Mouse (Mus musculus) granulocyte monocyte progenitor cell, adult 5-6 weeks (primary cell): ENCODE data around the gene Rpp25. TPM values are rescaled to one million over a fixed set of nuclear protein-coding genes. Genes with fewer than 3 reads are reported as not detected.

Source experiments
- ATAC-seq: replicated peaks from 2 replicates; pipeline ENCODE4 v1.8.0; 2016; ENCODE audit warnings: mild to moderate bottlenecking, moderate TSS enrichment, inconsistent platforms; ENCODE audit not compliant: poor library complexity, severe bottlenecking
- total RNA-seq, 2 experiments: library from RNA; stranded (forward) in 1 of 2; stranded (reverse) in 1 of 2; fragments of 200-712, 200-1000 nt in 1 of 2; fragments of >200 nt in 1 of 2; fragmentation: Nextera tagmentation in 1 of 2; gene quantifications; 2 replicates each; pipeline ENCODE4 v1.2.3; 2014 to 2017

Gene Rpp25
- total RNA-seq, 2 experiments from 2014 or later = 0.46 TPM; not detected in 1

GRCm38 (mm10) chr9:57552139-57552887 lies 48.5 kb downstream of the Rpp25 start, which contains the start of gene Mpi:
Gene Mpi, minus strand, starts transcription at chr9:57552763.
- peak; percentile 54 for ATAC-seq

- ATAC-seq = no peak
These were observed 49.3 kb downstream of the Rpp25 start for GRCm38 (mm10) chr9:57553119-57553518.

GRCm38 (mm10) chr9:57554753-57555152 lies 50.9 kb downstream of the Rpp25 start:
- no peak for ATAC-seq

Other genes with a start within 250 kb of the Rpp25 start
- 38.6 and 43.6 TPM in 2 replicates for gene 1700017B05Rik, start 241.4 kb upstream of the Rpp25 start, total RNA-seq (2014; fragmentation: Nextera tagmentation)
- gene 1700017B05Rik, start 241.4 kb upstream of the Rpp25 start, total RNA-seq (2017) = 18.9 and 20.0 TPM in 2 replicates
- gene Ppcdc, start 63.9 kb upstream of the Rpp25 start, total RNA-seq (2014; fragmentation: Nextera tagmentation) = 19.4 and 25.2 TPM in 2 replicates
- 10.0 and 13.4 TPM in 2 replicates for gene Ppcdc, start 63.9 kb upstream of the Rpp25 start, total RNA-seq (2017)
- 5.4 and 8.2 TPM in 2 replicates for gene Scamp5, start 36.0 kb upstream of the Rpp25 start, total RNA-seq (2014; fragmentation: Nextera tagmentation)
- gene Scamp5, start 36.0 kb upstream of the Rpp25 start, total RNA-seq (2017) = 1.6 and 2.2 TPM in 2 replicates
- gene Cox5a, start 17.2 kb downstream of the Rpp25 start, total RNA-seq (2014; fragmentation: Nextera tagmentation) = 540 and 741 TPM in 2 replicates
- 121 and 142 TPM in 2 replicates for gene Cox5a, start 17.2 kb downstream of the Rpp25 start, total RNA-seq (2017)
- 7.3 and 7.5 TPM in 2 replicates for gene Fam219b, start 33.5 kb downstream of the Rpp25 start, total RNA-seq (2014; fragmentation: Nextera tagmentation)
- 11.4 and 12.6 TPM in 2 replicates for gene Fam219b, start 33.5 kb downstream of the Rpp25 start, total RNA-seq (2017)
- gene Mpi, start 48.7 kb downstream of the Rpp25 start, total RNA-seq (2014; fragmentation: Nextera tagmentation) = 10.8 and 23.1 TPM in 2 replicates
- gene Mpi, start 48.7 kb downstream of the Rpp25 start, total RNA-seq (2017) = 13.9 and 17.8 TPM in 2 replicates
- gene Scamp2, start 56.9 kb downstream of the Rpp25 start, total RNA-seq (2014; fragmentation: Nextera tagmentation) = 66.9 and 68.5 TPM in 2 replicates
- gene Scamp2, start 56.9 kb downstream of the Rpp25 start, total RNA-seq (2017) = 26.8 and 38.2 TPM in 2 replicates
- 9.9 and 12.9 TPM in 2 replicates for gene Ulk3, start 85.4 kb downstream of the Rpp25 start, total RNA-seq (2014; fragmentation: Nextera tagmentation)
- gene Ulk3, start 85.4 kb downstream of the Rpp25 start, total RNA-seq (2017) = 3.1 and 6.0 TPM in 2 replicates
- not detected in 2 replicates for gene Cplx3, start 102.3 kb downstream of the Rpp25 start, total RNA-seq (2014; fragmentation: Nextera tagmentation)
- not detected in 2 replicates for gene Cplx3, start 102.3 kb downstream of the Rpp25 start, total RNA-seq (2017)
- not detected in 2 replicates for gene Lman1l, start 116.7 kb downstream of the Rpp25 start, total RNA-seq (2014; fragmentation: Nextera tagmentation)
- not detected in 2 replicates for gene Lman1l, start 116.7 kb downstream of the Rpp25 start, total RNA-seq (2017)
- 86.9 and 92.3 TPM in 2 replicates for gene Csk, start 149.6 kb downstream of the Rpp25 start, total RNA-seq (2014; fragmentation: Nextera tagmentation)
- gene Csk, start 149.6 kb downstream of the Rpp25 start, total RNA-seq (2017) = 83.8 and 113 TPM in 2 replicates
- gene Cyp1a2, start 179.7 kb downstream of the Rpp25 start, total RNA-seq (2014; fragmentation: Nextera tagmentation) = not detected in 2 replicates
- gene Cyp1a2, start 179.7 kb downstream of the Rpp25 start, total RNA-seq (2017) = not detected in 2 replicates
- not detected in 2 replicates for gene Cyp1a1, start 183.9 kb downstream of the Rpp25 start, total RNA-seq (2014; fragmentation: Nextera tagmentation)
- gene Cyp1a1, start 183.9 kb downstream of the Rpp25 start, total RNA-seq (2017) = not detected in 2 replicates
- gene Edc3, start 204.5 kb downstream of the Rpp25 start, total RNA-seq (2014; fragmentation: Nextera tagmentation) = 14.6 and 20.3 TPM in 2 replicates
- gene Edc3, start 204.5 kb downstream of the Rpp25 start, total RNA-seq (2017) = 3.5 and 4.3 TPM in 2 replicates